In genomic region chr5:24550598-24551316, GRCm38 (mm10) we compare ENCODE assay signal across 8 mouse cellular contexts. TPM values are rescaled to one million over a fixed set of nuclear protein-coding genes. Genes with fewer than 3 reads are reported as not detected.
DNase-seq lines count a peak whose midpoint lies in the region; ATAC-seq lines count a peak whose summit lies in the region.

No protein-coding gene starts in this region.

- no peak overlapping the region for H3K27ac ChIP-seq in embryonic facial prominence, embryonic 15.5 days (replicated peaks)
- no peak overlapping the region for H3K27ac ChIP-seq in hindbrain, embryonic 16.5 days (ENCODE audit: low read depth, low read length)
- no peak overlapping the region for H3K27ac ChIP-seq in neural tube, embryonic 11.5 days (ENCODE audit: low read depth, low read length)

- H3K9ac ChIP-seq in embryonic facial prominence, embryonic 15.5 days = 0 out of 2 replicates have a peak overlapping the region, but pooled peaks have one; percentile 9
- peak overlapping the region; percentile 22; the same call in 1 of the 2 replicates for H3K9ac ChIP-seq in hindbrain, embryonic 16.5 days (ENCODE audit: low read depth, low read length)
- no peak overlapping the region for H3K9ac ChIP-seq in neural tube, embryonic 11.5 days (ENCODE audit: low read length)

- H3K4me1 ChIP-seq in embryonic facial prominence, embryonic 15.5 days = peaks cover 26% of the 10 kb centered on the region
- H3K4me1 ChIP-seq in hindbrain, embryonic 16.5 days (ENCODE audit: control insufficient read depth, insufficient read depth, low read depth, low read length) = peaks cover 12% of the 10 kb centered on the region
- H3K4me1 ChIP-seq in neural tube, embryonic 11.5 days (ENCODE audit: control insufficient read depth, insufficient read depth, low read length) = peaks cover 9% of the 10 kb centered on the region

- WGBS in embryonic facial prominence, embryonic 15.5 days = 24% methylated on average over 26 of the region's 26 CpGs
- WGBS in hindbrain, embryonic 16.5 days = 29% methylated on average over 26 of the region's 26 CpGs
- WGBS in neural tube, embryonic 11.5 days = 29% methylated on average over 26 of the region's 26 CpGs

- DNase-seq in kidney, adult 11 months = peak; percentile 7
- no peak for DNase-seq in kidney, adult 9 months
- peak; percentile 71 to 82 for DNase-seq in left cerebral cortex, postnatal 14 days (ENCODE audit: low spot score in 2 of 2)
- peak; percentile 68 for DNase-seq in neural tube, embryonic 11.5 days (ENCODE audit: low spot score)
- peak; percentile 42 to 55 for DNase-seq in thymus, postnatal 36 days

- intact Hi-C loops in left cerebral cortex, postnatal 14 days (cut with DNase I) = no loop called here

- H3K4me2 ChIP-seq in embryonic facial prominence, embryonic 15.5 days (replicated peaks) = peak overlapping the region; percentile 41
- peak overlapping the region; percentile 50 for H3K4me2 ChIP-seq in hindbrain, embryonic 16.5 days (ENCODE audit: low read length)
- H3K4me2 ChIP-seq in neural tube, embryonic 11.5 days (ENCODE audit: low read depth) = peak overlapping the region; percentile 27; the same call in 1 of the 2 replicates

- no peaks in the 10 kb centered on the region for H3K36me3 ChIP-seq in embryonic facial prominence, embryonic 15.5 days
- no peaks in the 10 kb centered on the region for H3K36me3 ChIP-seq in hindbrain, embryonic 16.5 days (ENCODE audit: control insufficient read depth, insufficient read depth, low read length)
- no peaks in the 10 kb centered on the region for H3K36me3 ChIP-seq in neural tube, embryonic 11.5 days (ENCODE audit: control insufficient read depth, insufficient read depth, low read length)

- 0 out of 2 replicates have a peak, but pooled peaks cover 6% of the 10 kb centered on the region for H3K27me3 ChIP-seq in embryonic facial prominence, embryonic 15.5 days
- no peaks in the 10 kb centered on the region for H3K27me3 ChIP-seq in hindbrain, embryonic 16.5 days (replicated peaks; ENCODE audit: control insufficient read depth, insufficient read depth, low read length)
- H3K27me3 ChIP-seq in neural tube, embryonic 11.5 days (ENCODE audit: control insufficient read depth, insufficient read depth, low read length) = no peaks in the 10 kb centered on the region

- ATAC-seq in embryonic facial prominence, embryonic 15.5 days (ENCODE audit: insufficient number of reproducible peaks, low FRiP score, low TSS enrichment, low read depth) = peak; percentile 44; the same call in 1 of the 2 replicates
- ATAC-seq in hindbrain, embryonic 16.5 days = peak; percentile 83
- peak; percentile 70; the same call in 1 of the 2 replicates for ATAC-seq in neural tube, embryonic 11.5 days (ENCODE audit: insufficient read depth, low FRiP score, low TSS enrichment)
- ATAC-seq in megakaryocyte, adult 5-6 weeks (ENCODE audit: poor library complexity, severe bottlenecking) = no peak

- no peaks in the 10 kb centered on the region for H3K9me3 ChIP-seq in embryonic facial prominence, embryonic 15.5 days (replicated peaks)
- no peaks in the 10 kb centered on the region; the same call in 1 of the 2 replicates for H3K9me3 ChIP-seq in hindbrain, embryonic 16.5 days (ENCODE audit: control insufficient read depth, low read length)
- H3K9me3 ChIP-seq in neural tube, embryonic 11.5 days (ENCODE audit: control insufficient read depth, low read length) = no peaks in the 10 kb centered on the region

- no peak overlapping the region for H3K4me3 ChIP-seq in embryonic facial prominence, embryonic 15.5 days (replicated peaks)
- peak overlapping the region; percentile 12; the same call in 1 of the 2 replicates for H3K4me3 ChIP-seq in hindbrain, embryonic 16.5 days (ENCODE audit: low read length)
- H3K4me3 ChIP-seq in neural tube, embryonic 11.5 days (ENCODE audit: low read depth, low read length) = no peak overlapping the region

RNA-seq across cellular contexts. Expression of gene 4931409K22Rik, which starts 5.9 kb away (rescaled TPM):
- 0.07 TPM in 1 of 2 replicates, not detected in the other for polyA plus RNA-seq in embryonic facial prominence, embryonic 15.5 days (2015; fragmentation: Nextera tagmentation; extraction: Ambion mirVana)
- polyA plus RNA-seq in hindbrain, embryonic 16.5 days (2015; fragmentation: Nextera tagmentation; extraction: Ambion mirVana) = 0.13 and 0.15 TPM in 2 replicates
- total RNA-seq in left cerebral cortex, postnatal 14 days (2021) = under 1 TPM in 1 of 2 experiments, not detected in 1; 0.13 TPM
- not detected in 2 replicates for polyA plus RNA-seq in neural tube, embryonic 11.5 days (2014; fragmentation: Nextera tagmentation; extraction: Ambion mirVana)
- total RNA-seq in megakaryocyte, adult 5-6 weeks (2015) = not detected in 2 replicates
- not detected in 2 replicates for total RNA-seq in megakaryocyte, adult 5-6 weeks (2017)

RNA-seq across cellular contexts. Expression of gene Asb10, which starts 10.0 kb away (rescaled TPM):
- 1.1 and 1.2 TPM in 2 replicates for polyA plus RNA-seq in embryonic facial prominence, embryonic 15.5 days (2015; fragmentation: Nextera tagmentation; extraction: Ambion mirVana)
- 0.18 and 0.21 TPM in 2 replicates for polyA plus RNA-seq in hindbrain, embryonic 16.5 days (2015; fragmentation: Nextera tagmentation; extraction: Ambion mirVana)
- total RNA-seq in left cerebral cortex, postnatal 14 days (2021) = under 1 TPM; 0.15 to 0.30 TPM
- polyA plus RNA-seq in neural tube, embryonic 11.5 days (2014; fragmentation: Nextera tagmentation; extraction: Ambion mirVana) = 0.38 TPM in 1 of 2 replicates, not detected in the other
- total RNA-seq in megakaryocyte, adult 5-6 weeks (2015) = not detected in 2 replicates
- total RNA-seq in megakaryocyte, adult 5-6 weeks (2017) = not detected in 2 replicates

RNA-seq across cellular contexts. Expression of gene Gbx1, which starts 23.8 kb away (rescaled TPM):
- 0.07 TPM in 1 of 2 replicates, not detected in the other for polyA plus RNA-seq in embryonic facial prominence, embryonic 15.5 days (2015; fragmentation: Nextera tagmentation; extraction: Ambion mirVana)
- 2.3 and 3.0 TPM in 2 replicates for polyA plus RNA-seq in hindbrain, embryonic 16.5 days (2015; fragmentation: Nextera tagmentation; extraction: Ambion mirVana)
- total RNA-seq in left cerebral cortex, postnatal 14 days (2021) = under 1 TPM in 1 of 2 experiments, not detected in 1; 0.40 TPM
- polyA plus RNA-seq in neural tube, embryonic 11.5 days (2014; fragmentation: Nextera tagmentation; extraction: Ambion mirVana) = 0.92 and 1.3 TPM in 2 replicates
- total RNA-seq in megakaryocyte, adult 5-6 weeks (2015) = not detected in 2 replicates
- total RNA-seq in megakaryocyte, adult 5-6 weeks (2017) = not detected in 2 replicates

RNA-seq across cellular contexts. Expression of gene Abcf2, which starts 26.5 kb away (rescaled TPM):
- polyA plus RNA-seq in embryonic facial prominence, embryonic 15.5 days (2015; fragmentation: Nextera tagmentation; extraction: Ambion mirVana) = 93.7 and 100 TPM in 2 replicates
- 80.9 and 84.8 TPM in 2 replicates for polyA plus RNA-seq in hindbrain, embryonic 16.5 days (2015; fragmentation: Nextera tagmentation; extraction: Ambion mirVana)
- 10 to 100 TPM; 62.0 to 64.8 TPM for total RNA-seq in left cerebral cortex, postnatal 14 days (2021)
- 136 and 147 TPM in 2 replicates for polyA plus RNA-seq in neural tube, embryonic 11.5 days (2014; fragmentation: Nextera tagmentation; extraction: Ambion mirVana)
- total RNA-seq in megakaryocyte, adult 5-6 weeks (2015) = 18.1 and 24.0 TPM in 2 replicates
- 53.7 and 54.5 TPM in 2 replicates for total RNA-seq in megakaryocyte, adult 5-6 weeks (2017)

RNA-seq across cellular contexts. Expression of gene Chpf2, which starts 35.8 kb away (rescaled TPM):
- polyA plus RNA-seq in embryonic facial prominence, embryonic 15.5 days (2015; fragmentation: Nextera tagmentation; extraction: Ambion mirVana) = 30.3 and 33.1 TPM in 2 replicates
- 20.6 and 21.9 TPM in 2 replicates for polyA plus RNA-seq in hindbrain, embryonic 16.5 days (2015; fragmentation: Nextera tagmentation; extraction: Ambion mirVana)
- total RNA-seq in left cerebral cortex, postnatal 14 days (2021) = 10 to 100 TPM; 65.1 to 73.8 TPM
- polyA plus RNA-seq in neural tube, embryonic 11.5 days (2014; fragmentation: Nextera tagmentation; extraction: Ambion mirVana) = 10.3 and 13.0 TPM in 2 replicates
- 5.0 and 5.1 TPM in 2 replicates for total RNA-seq in megakaryocyte, adult 5-6 weeks (2015)
- total RNA-seq in megakaryocyte, adult 5-6 weeks (2017) = 11.3 and 13.5 TPM in 2 replicates
